Mouse (Mus musculus) small intestine, adult 2 months (tissue): Measurements from ENCODE around the gene H2-T3.

Experiments
- CTCF ChIP-seq: fragments of 200-500 bp; IDR thresholded peaks from 2 replicates; pipeline ENCODE4 v1.5.1; 2012; ENCODE audit warnings: low read depth, mild to moderate bottlenecking, control low read depth, inconsistent platforms, low read length, moderate library complexity, mixed read lengths; ENCODE audit not compliant: insufficient replicate concordance, insufficient read length; ENCODE audit errors: extremely low read depth
- POLR2A ChIP-seq: fragments of 200-500 bp; IDR thresholded peaks from 2 replicates; pipeline ENCODE4 v1.6.1; 2012; ENCODE audit warnings: low read depth, mild to moderate bottlenecking, control low read depth, inconsistent platforms, low read length, moderate library complexity

- TF ChIP-seq POLR2A (no peak), CTCF (no peak)
These were observed 47.3 kb upstream of the H2-T3 start for GRCm38 (mm10) chr17:36237321-36237921.
